Mouse (Mus musculus) megakaryocyte, embryonic 14.5 days (primary cell): ENCODE data around the gene Mcu.

Experiments
- FLI1 ChIP-seq: IDR thresholded peaks from 2 replicates; pipeline ENCODE4 v1.6.1; 2012; ENCODE audit warnings: low read length, inconsistent platforms, mixed read lengths
- GATA1 ChIP-seq: IDR thresholded peaks from 3 replicates; pipeline ENCODE4 v1.6.1; 2012; ENCODE audit warnings: mixed read lengths, low read length, inconsistent platforms, borderline replicate concordance

GRCm38 (mm10) chr10:59614141-59614540 is 2.4 kb downstream of the Mcu start:
- TF ChIP-seq GATA1, result no peak
- TF ChIP-seq FLI1, result no peak
